Mouse (Mus musculus) brain, embryonic 14.5 days (tissue): ENCODE measurements around the gene Frmd4b.

Source experiments
- CTCF ChIP-seq: fragments of 200-500 bp; IDR thresholded peaks from 2 replicates; pipeline ENCODE4 v1.5.1; 2012; ENCODE audit warnings: inconsistent platforms, mild to moderate bottlenecking, moderate library complexity, borderline replicate concordance; ENCODE audit not compliant: insufficient read depth, insufficient read length; ENCODE audit errors: extremely low read depth
- POLR2A ChIP-seq: fragments of 200-500 bp; IDR thresholded peaks from 2 replicates; pipeline ENCODE4 v1.6.1; 2012; ENCODE audit warnings: mild to moderate bottlenecking, inconsistent platforms, borderline replicate concordance; ENCODE audit not compliant: poor library complexity, insufficient read depth, insufficient read length, severe bottlenecking; ENCODE audit errors: extremely low read depth

DNA sequence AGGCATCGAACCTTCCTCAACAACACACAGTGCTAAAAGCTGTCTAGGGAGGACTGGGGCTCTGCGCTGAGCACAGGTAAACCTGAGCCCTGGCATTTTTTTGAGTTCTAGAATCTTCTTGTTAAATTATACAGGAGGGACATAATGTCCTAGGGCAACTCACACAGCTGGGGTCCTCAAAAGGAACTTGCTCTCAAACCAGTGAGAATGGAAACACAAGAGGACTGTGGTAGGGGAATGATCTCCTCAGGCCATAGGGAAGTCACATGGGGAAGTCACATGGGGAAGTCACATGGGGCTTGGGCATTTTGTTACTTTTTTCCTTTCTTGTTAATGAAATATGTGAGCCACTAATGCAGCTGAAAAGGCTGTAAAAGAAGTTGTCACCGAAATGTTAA lies 220.4 kb downstream of the Frmd4b start:
- TF ChIP-seq CTCF (no peak), POLR2A (no peak)
